Mouse (Mus musculus): ENCODE data around the gene Unc93b1. TPM values are rescaled to one million over a fixed set of nuclear protein-coding genes. Genes with fewer than 3 reads are reported as not detected.
"Not testable (repeated sequence)": the region's sequence is repeated elsewhere in the genome, so short reads cannot be mapped to it uniquely, and the experiment has no call there.

Unc93b1 gene
- total RNA-seq, 2 experiments from 2014 or later = 162 to 220 TPM

GRCm38 (mm10) chr19:3942986-3943735, 8.2 kb downstream of the Unc93b1 start:
- peak; percentile 54 for ATAC-seq (replicated peaks; ENCODE audit: poor library complexity, severe bottlenecking)

- ATAC-seq (replicated peaks; ENCODE audit: poor library complexity, severe bottlenecking) = peak; percentile 36; the same call in 1 of the 2 replicates
These were observed 11.0 kb downstream of the Unc93b1 start for GRCm38 (mm10) chr19:3945872-3946564.

- ATAC-seq (replicated peaks; ENCODE audit: poor library complexity, severe bottlenecking) = peak; percentile 38; the same call in 1 of the 2 replicates
These were observed 11.7 kb downstream of the Unc93b1 start for GRCm38 (mm10) chr19:3946715-3947114.

- no peak for ATAC-seq (replicated peaks; ENCODE audit: poor library complexity, severe bottlenecking)
These were observed 12.8 kb downstream of the Unc93b1 start for GRCm38 (mm10) chr19:3947813-3948212.

GRCm38 (mm10) chr19:3948546-3948945, 13.6 kb downstream of the Unc93b1 start:
- no peak for ATAC-seq (replicated peaks; ENCODE audit: poor library complexity, severe bottlenecking)

GRCm38 (mm10) chr19:3950331-3950730, 15.3 kb downstream of the Unc93b1 start:
- no peak for ATAC-seq (replicated peaks; ENCODE audit: poor library complexity, severe bottlenecking)

GRCm38 (mm10) chr19:3951461-3951860, 16.5 kb downstream of the Unc93b1 start:
- peak; percentile 73 for ATAC-seq (replicated peaks; ENCODE audit: poor library complexity, severe bottlenecking)

- no peak for ATAC-seq (replicated peaks; ENCODE audit: poor library complexity, severe bottlenecking)
These were observed 17.1 kb downstream of the Unc93b1 start for GRCm38 (mm10) chr19:3952099-3952498.

- peak; percentile 74 for ATAC-seq (replicated peaks; ENCODE audit: poor library complexity, severe bottlenecking)
These were observed 20.0 kb downstream of the Unc93b1 start for GRCm38 (mm10) chr19:3955033-3955432.

- no peak for ATAC-seq (replicated peaks; ENCODE audit: poor library complexity, severe bottlenecking)
These were observed 20.8 kb downstream of the Unc93b1 start for GRCm38 (mm10) chr19:3955804-3956203.

GRCm38 (mm10) chr19:3957296-3958036, 22.5 kb downstream of the Unc93b1 start:
- ATAC-seq (replicated peaks; ENCODE audit: poor library complexity, severe bottlenecking) = not testable (repeated sequence)

- no peak for ATAC-seq (replicated peaks; ENCODE audit: poor library complexity, severe bottlenecking)
These were observed 23.5 kb downstream of the Unc93b1 start, which contains the start of gene Aldh3b3 for GRCm38 (mm10) chr19:3958470-3958869. Gene Aldh3b3, plus strand, starts transcription at chr19:3958645.

GRCm38 (mm10) chr19:3959030-3959429, 24.0 kb downstream of the Unc93b1 start:
- no peak for ATAC-seq (replicated peaks; ENCODE audit: poor library complexity, severe bottlenecking)

GRCm38 (mm10) chr19:3960211-3960610, 25.2 kb downstream of the Unc93b1 start:
- ATAC-seq (replicated peaks; ENCODE audit: poor library complexity, severe bottlenecking) = no peak

GRCm38 (mm10) chr19:3961805-3962204, 26.8 kb downstream of the Unc93b1 start:
- ATAC-seq (replicated peaks; ENCODE audit: poor library complexity, severe bottlenecking) = not testable (repeated sequence)

- ATAC-seq (replicated peaks; ENCODE audit: poor library complexity, severe bottlenecking) = peak; percentile 34; the same call in 1 of the 2 replicates
These were observed 27.5 kb downstream of the Unc93b1 start for GRCm38 (mm10) chr19:3962469-3962868.

- no peak for ATAC-seq (replicated peaks; ENCODE audit: poor library complexity, severe bottlenecking)
These were observed 29.0 kb downstream of the Unc93b1 start for GRCm38 (mm10) chr19:3964030-3964429.

- ATAC-seq (replicated peaks; ENCODE audit: poor library complexity, severe bottlenecking) = no peak
These were observed 31.5 kb downstream of the Unc93b1 start for GRCm38 (mm10) chr19:3966330-3967075.

- ATAC-seq (replicated peaks; ENCODE audit: poor library complexity, severe bottlenecking) = no peak
These were observed 32.3 kb downstream of the Unc93b1 start for GRCm38 (mm10) chr19:3967258-3967657.

- ATAC-seq (replicated peaks; ENCODE audit: poor library complexity, severe bottlenecking) = no peak
These were observed 37.2 kb downstream of the Unc93b1 start, which contains the start of gene Aldh3b2 for GRCm38 (mm10) chr19:3972229-3972628. Gene Aldh3b2, plus strand, starts transcription at chr19:3972328.
